Mouse (Mus musculus) ES-E14 (cell line): ENCODE results near the gene Ranbp9. TPM values are rescaled to one million over a fixed set of nuclear protein-coding genes. Genes with fewer than 3 reads are reported as not detected.

Source experiments
- DNase-seq: peaks from one replicate; pipeline ENCODE4 v3.0.0-alpha.2; 2013; ENCODE audit warnings: low read depth, low spot score
- H3K27ac ChIP-seq: 2 replicates; pipeline ENCODE4 v1.5.1; 2012; ENCODE audit warnings: low read depth, mild to moderate bottlenecking, low read length, moderate library complexity, mixed read lengths; ENCODE audit not compliant: poor library complexity, insufficient read depth, severe bottlenecking
- H3K36me3 ChIP-seq: 2 replicates; pipeline ENCODE4 v1.6.1; 2012; ENCODE audit warnings: mild to moderate bottlenecking, low read length, moderate library complexity, mixed read lengths; ENCODE audit not compliant: control insufficient read depth, poor library complexity, insufficient read depth, severe bottlenecking
- H3K4me1 ChIP-seq, 2 experiments: fragments of 150-350 bp in 1 of 2; sonication (generic) in 1 of 2; 2 replicates each; pipeline ENCODE4 v1.6.1; 2012; ENCODE audit warnings: low read length in 2 of 2, mild to moderate bottlenecking in 1 of 2, mixed read lengths in 1 of 2; ENCODE audit not compliant: control insufficient read depth in 2 of 2, insufficient read depth in 2 of 2, poor library complexity in 1 of 2
- H3K4me3 ChIP-seq, 2 experiments: fragments of 150-350 bp in 1 of 2; sonication (generic) in 1 of 2; 2 replicates each; pipeline ENCODE4 v1.5.1; 2012; ENCODE audit warnings: low read length in 2 of 2, low read depth in 1 of 2, mild to moderate bottlenecking in 1 of 2, mixed read lengths in 1 of 2; ENCODE audit not compliant: insufficient read depth in 1 of 2, poor library complexity in 1 of 2, severe bottlenecking in 1 of 2
- H3K9ac ChIP-seq: 2 replicates; pipeline ENCODE4 v1.6.1; 2012; ENCODE audit warnings: low read depth, mild to moderate bottlenecking, low read length, mixed read lengths; ENCODE audit not compliant: poor library complexity, insufficient read depth, severe bottlenecking
- H3K9me3 ChIP-seq: fragments of 150-350 bp; sonication (generic); 2 replicates; pipeline ENCODE4 v1.6.1; 2012; ENCODE audit warnings: low read depth, mild to moderate bottlenecking, low read length; ENCODE audit not compliant: control insufficient read depth, insufficient read depth
- CHD2 ChIP-seq: IDR thresholded peaks from 2 replicates; pipeline ENCODE4 v1.6.1; 2014; ENCODE audit warnings: mild to moderate bottlenecking, low read depth, low read length, inconsistent platforms
- HCFC1 ChIP-seq: IDR thresholded peaks from 2 replicates; pipeline ENCODE4 v1.6.1; 2012; ENCODE audit warnings: low read length, inconsistent platforms, borderline replicate concordance; ENCODE audit not compliant: insufficient read depth
- MAFK ChIP-seq: IDR thresholded peaks from 2 replicates; pipeline ENCODE4 v1.6.1; 2014; ENCODE audit warnings: mild to moderate bottlenecking, low read depth, low read length, inconsistent platforms; ENCODE audit not compliant: insufficient read depth
- ZC3H11A ChIP-seq: IDR thresholded peaks from 2 replicates; pipeline ENCODE4 v1.6.1; 2012; ENCODE audit warnings: low read depth, mild to moderate bottlenecking, inconsistent platforms, low read length, borderline replicate concordance
- ZNF384 ChIP-seq: IDR thresholded peaks from 2 replicates; pipeline ENCODE4 v1.6.1; 2012; ENCODE audit warnings: low read depth, low read length, inconsistent platforms
- in situ Hi-C, 2 experiments: fragments of 600-800 bp; cut with MboI; formaldehyde crosslinking; loops; one replicate each; pipeline ENCODE4 v1.15.1; 2025; ENCODE audit warnings: low sequenced_read_pairs in 2 of 2, inconsistent platforms in 1 of 2; ENCODE audit not compliant: unreplicated experiment in 2 of 2
- total RNA-seq: library from RNA; depleted of rRNA; stranded (reverse); fragments of 300-350 nt; gene quantifications from 2 replicates; pipeline ENCODE4 v1.2.3, GENCODE M21; 2012

Ranbp9 gene
- total RNA-seq, 1 experiment = 27.8 TPM

DNA sequence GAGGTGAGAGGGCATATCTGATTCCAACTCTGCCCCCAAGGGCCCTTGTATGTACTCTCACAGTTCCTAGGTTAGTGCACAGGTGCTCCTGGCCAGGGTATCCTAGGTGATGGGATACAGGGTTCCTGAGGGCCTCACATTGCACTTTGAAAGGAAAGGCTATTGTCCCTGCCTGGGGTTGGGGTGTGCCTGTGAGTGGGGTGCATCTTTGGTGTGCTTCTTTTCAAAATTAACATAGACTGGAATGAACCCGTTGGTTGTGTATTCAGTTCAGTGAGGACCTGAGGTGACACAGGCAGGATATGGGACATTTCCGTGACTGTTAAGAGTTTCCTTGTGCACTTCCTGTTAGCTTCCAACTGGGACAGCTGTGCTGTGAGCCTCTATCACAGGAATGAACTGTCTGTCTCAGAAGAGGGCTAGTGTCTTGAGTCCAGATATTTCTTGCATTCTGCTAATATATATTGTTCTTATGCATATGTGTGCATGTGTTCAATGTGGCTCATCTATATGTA, 106.1 kb downstream of the Ranbp9 start:
- DNase-seq = no peak
- no peak overlapping the region for H3K4me3 ChIP-seq
- TF ChIP-seq HCFC1 (no peak), ZC3H11A (no peak), ZNF384 (no peak)
- in situ Hi-C loops = no loop called here
- peaks cover 2 to 6% of the 10 kb centered on the region in 2 experiments; a peak in 3 of 4 replicates for H3K4me1 ChIP-seq
- no peak overlapping the region for H3K9ac ChIP-seq
- H3K9me3 ChIP-seq = no peaks in the 10 kb centered on the region
- H3K27ac ChIP-seq = no peak overlapping the region
- peaks cover 10% of the 10 kb centered on the region for H3K36me3 ChIP-seq

DNA sequence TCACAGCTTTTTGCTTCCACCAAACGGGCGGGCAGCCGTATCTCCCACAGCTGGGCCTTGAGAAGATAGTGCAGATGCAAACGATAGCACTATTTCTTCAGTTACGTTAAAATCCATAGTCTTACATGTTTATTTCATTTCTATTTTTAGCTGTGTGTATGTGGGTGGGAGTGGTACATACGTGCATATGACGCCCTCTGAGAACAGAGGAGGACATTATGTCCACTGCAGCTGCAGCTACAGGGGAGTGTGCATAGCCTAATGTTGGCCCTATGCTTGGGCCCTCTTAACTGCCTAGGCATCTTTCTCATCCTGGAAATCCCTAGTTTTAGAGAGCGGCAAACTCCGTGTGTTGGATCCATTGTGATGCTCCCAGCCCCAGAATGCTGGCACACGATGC, 106.9 kb downstream of the Ranbp9 start:
- no peak for DNase-seq
- Histone ChIP-seq H3K9ac (no peak overlapping the region), H3K4me3 (no peak overlapping the region), H3K27ac (no peak overlapping the region), H3K9me3 (no peaks in the 10 kb centered on the region), H3K36me3 (peaks cover 10% of the 10 kb centered on the region), H3K4me1 (peaks cover 2 to 6% of the 10 kb centered on the region in 2 experiments; a peak in 3 of 4 replicates)
- in situ Hi-C loops = no loop called here
- no peak for TF ChIP-seq HCFC1
- no peak for TF ChIP-seq ZC3H11A
- TF ChIP-seq CHD2 = no peak
- no peak for TF ChIP-seq ZNF384
- no peak for TF ChIP-seq MAFK

DNA sequence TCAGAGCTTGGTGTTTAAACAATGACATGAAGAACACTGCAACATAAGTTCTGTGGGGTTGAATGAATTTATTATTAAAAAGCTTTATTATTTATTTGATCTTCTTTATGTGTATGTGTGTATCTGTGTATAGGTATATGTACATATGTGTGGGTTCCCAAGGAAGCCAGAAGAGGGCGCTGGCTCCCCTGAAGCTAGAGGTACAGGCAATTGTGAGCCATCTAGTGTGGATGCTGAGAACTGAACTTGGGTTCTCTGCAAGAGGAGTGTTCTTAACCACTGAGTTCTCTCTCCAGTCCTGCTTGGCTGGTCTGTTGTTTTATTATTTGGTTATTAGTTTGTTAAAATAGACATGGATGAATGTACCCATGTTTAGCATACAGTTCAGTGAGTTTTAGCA, 108.2 kb downstream of the Ranbp9 start:
- TF ChIP-seq MAFK (no peak), HCFC1 (no peak), ZNF384 (no peak), ZC3H11A (no peak), CHD2 (no peak)
- no peak for DNase-seq
- Histone ChIP-seq H3K27ac (no peak overlapping the region), H3K9me3 (no peaks in the 10 kb centered on the region), H3K36me3 (peaks cover 8% of the 10 kb centered on the region), H3K4me1 (peaks cover 2 to 6% of the 10 kb centered on the region in 2 experiments; a peak in 3 of 4 replicates), H3K4me3 (no peak overlapping the region), H3K9ac (no peak overlapping the region)
- in situ Hi-C loops = no loop called here

DNA sequence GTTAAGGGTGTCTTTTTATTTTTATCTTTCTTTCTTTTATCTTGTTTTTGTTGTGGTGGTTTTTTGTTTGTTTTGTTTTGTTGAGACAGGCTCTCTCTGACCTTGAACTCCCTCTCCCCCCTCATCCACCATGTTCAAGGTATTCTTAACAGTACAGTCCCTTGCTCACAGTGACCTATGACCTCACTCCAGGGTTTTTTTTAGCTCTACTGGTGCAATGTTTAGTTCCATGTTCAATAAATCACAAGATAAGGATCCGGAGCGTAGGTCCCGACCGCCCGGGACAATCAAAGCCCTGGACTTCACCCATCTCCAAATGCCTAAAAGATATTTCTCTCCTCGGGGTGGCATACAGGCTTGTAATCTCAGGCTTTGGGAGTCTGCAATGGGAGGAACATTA, 111.0 kb downstream of the Ranbp9 start:
- no peak overlapping the region for H3K27ac ChIP-seq
- in situ Hi-C loops = no loop called here
- TF ChIP-seq HCFC1 (no peak), MAFK (no peak), ZNF384 (no peak), ZC3H11A (no peak), CHD2 (no peak)
- no peak overlapping the region for H3K4me3 ChIP-seq
- no peak overlapping the region for H3K9ac ChIP-seq
- no peak for DNase-seq
- H3K9me3 ChIP-seq = no peaks in the 10 kb centered on the region
- H3K36me3 ChIP-seq = peaks cover 4% of the 10 kb centered on the region
- peaks cover 2 to 6% of the 10 kb centered on the region in 2 experiments; a peak in 3 of 4 replicates for H3K4me1 ChIP-seq

DNA sequence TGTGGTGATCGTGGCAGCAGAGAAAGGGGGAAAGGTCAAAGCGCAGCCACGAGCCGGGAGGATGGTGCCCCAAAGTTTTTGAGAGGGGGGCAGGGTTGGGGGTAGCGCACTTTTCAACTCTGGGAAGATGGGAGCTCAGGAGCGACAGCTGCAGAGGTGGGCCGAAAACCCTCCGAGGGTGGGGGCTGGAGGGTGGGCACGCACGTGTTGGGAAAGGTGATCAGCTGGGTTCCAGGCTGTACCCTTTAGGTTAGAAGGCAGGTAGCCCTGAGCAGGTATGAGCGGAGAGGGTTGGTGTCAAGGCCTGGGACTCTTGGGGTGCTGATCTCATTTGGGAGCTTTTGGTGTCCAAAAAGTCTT, 115.3 kb downstream of the Ranbp9 start:
- Histone ChIP-seq H3K27ac (no peak overlapping the region; the same call in 1 of the 2 replicates), H3K36me3 (no peaks in the 10 kb centered on the region), H3K4me1 (peaks cover 0 to 2% of the 10 kb centered on the region in 2 experiments; a peak in 1 of 4 replicates), H3K9me3 (no peaks in the 10 kb centered on the region), H3K9ac (peak overlapping the region; percentile 83), H3K4me3 (peak overlapping the region; percentile 70 to 81)
- no peak for DNase-seq
- TF ChIP-seq MAFK (no peak), ZNF384 (no peak), ZC3H11A (no peak), HCFC1 (no peak), CHD2 (no peak)
- in situ Hi-C loops = no loop called here
